Mouse (Mus musculus) bone marrow macrophage, adult 2 months (primary cell): Measurements from ENCODE around the gene Snx14. TPM values are rescaled to one million over a fixed set of nuclear protein-coding genes. Genes with fewer than 3 reads are reported as not detected.

Source experiments
- H3K27ac ChIP-seq: 2 replicates; pipeline ENCODE4 v1.5.1; 2012; ENCODE audit warnings: low read depth, low read length; ENCODE audit not compliant: insufficient read depth
- H3K4me1 ChIP-seq: 2 replicates; pipeline ENCODE4 v1.6.1; 2012; ENCODE audit warnings: low read length; ENCODE audit not compliant: control insufficient read depth, insufficient read depth
- H3K4me3 ChIP-seq: 2 replicates; pipeline ENCODE4 v1.5.1; 2012; ENCODE audit warnings: mild to moderate bottlenecking, low read length, moderate library complexity; ENCODE audit not compliant: insufficient read depth
- CTCF ChIP-seq: IDR thresholded peaks from 2 replicates; pipeline ENCODE4 v1.5.1; 2012; ENCODE audit warnings: low read depth, mild to moderate bottlenecking, low read length, moderate library complexity
- POLR2A ChIP-seq: IDR thresholded peaks from 2 replicates; pipeline ENCODE4 v1.6.1; 2012; ENCODE audit warnings: mild to moderate bottlenecking, low read depth, low read length, borderline replicate concordance
- polyA plus RNA-seq: library from polyadenylated mRNA; stranded (reverse); fragments of >200 nt; gene quantifications from 2 replicates; pipeline ENCODE4 v1.2.4, GENCODE M21; 2012; ENCODE audit not compliant: missing spikeins, insufficient read depth, insufficient read length

Gene Snx14
- polyA plus RNA-seq, 1 experiment = 40.4 TPM

GRCm38 (mm10) chr9:88367322-88367721, 71.4 kb downstream of the Snx14 start:
- TF ChIP-seq CTCF (no peak), POLR2A (no peak)
- Histone ChIP-seq H3K4me3 (no peak overlapping the region), H3K4me1 (no peaks in the 10 kb centered on the region), H3K27ac (no peak overlapping the region)

DNA sequence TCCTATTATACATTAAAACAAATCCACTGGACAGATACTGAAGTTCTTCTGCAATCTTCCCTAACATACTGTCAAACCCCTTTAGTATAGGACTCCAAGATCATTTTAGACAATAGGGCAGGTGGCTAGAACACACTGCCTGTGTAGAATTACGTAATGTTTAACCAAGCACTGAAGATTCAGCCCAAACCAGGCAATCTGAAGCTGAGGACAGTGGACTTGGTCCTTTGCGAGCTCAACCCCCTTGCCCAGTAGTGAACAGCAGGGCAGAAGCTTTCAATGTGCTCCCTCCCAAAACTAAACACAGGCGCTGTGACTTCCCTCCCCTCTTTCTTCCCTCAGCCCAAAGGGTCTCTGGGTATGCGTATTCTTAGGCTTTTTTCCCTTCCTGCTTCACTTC, 71.9 kb downstream of the Snx14 start:
- H3K27ac ChIP-seq = no peak overlapping the region
- no peak for TF ChIP-seq POLR2A
- no peak for TF ChIP-seq CTCF
- no peak overlapping the region for H3K4me3 ChIP-seq
- H3K4me1 ChIP-seq = no peaks in the 10 kb centered on the region

- H3K27ac ChIP-seq = no peak overlapping the region
- H3K4me3 ChIP-seq = no peak overlapping the region
- no peaks in the 10 kb centered on the region for H3K4me1 ChIP-seq
- TF ChIP-seq CTCF (no peak), POLR2A (no peak)
These were observed 72.5 kb downstream of the Snx14 start for GRCm38 (mm10) chr9:88366308-88366707.

- Histone ChIP-seq H3K4me3 (no peak overlapping the region), H3K27ac (no peak overlapping the region), H3K4me1 (no peaks in the 10 kb centered on the region)
- TF ChIP-seq POLR2A = no peak
- no peak for TF ChIP-seq CTCF
These were observed 75.7 kb downstream of the Snx14 start for GRCm38 (mm10) chr9:88363102-88363501.

GRCm38 (mm10) chr9:88362055-88362850, 76.5 kb downstream of the Snx14 start:
- Histone ChIP-seq H3K4me3 (no peak overlapping the region), H3K27ac (no peak overlapping the region), H3K4me1 (peaks cover 1% of the 10 kb centered on the region; the same call in 1 of the 2 replicates)
- TF ChIP-seq CTCF (no peak), POLR2A (no peak)

DNA sequence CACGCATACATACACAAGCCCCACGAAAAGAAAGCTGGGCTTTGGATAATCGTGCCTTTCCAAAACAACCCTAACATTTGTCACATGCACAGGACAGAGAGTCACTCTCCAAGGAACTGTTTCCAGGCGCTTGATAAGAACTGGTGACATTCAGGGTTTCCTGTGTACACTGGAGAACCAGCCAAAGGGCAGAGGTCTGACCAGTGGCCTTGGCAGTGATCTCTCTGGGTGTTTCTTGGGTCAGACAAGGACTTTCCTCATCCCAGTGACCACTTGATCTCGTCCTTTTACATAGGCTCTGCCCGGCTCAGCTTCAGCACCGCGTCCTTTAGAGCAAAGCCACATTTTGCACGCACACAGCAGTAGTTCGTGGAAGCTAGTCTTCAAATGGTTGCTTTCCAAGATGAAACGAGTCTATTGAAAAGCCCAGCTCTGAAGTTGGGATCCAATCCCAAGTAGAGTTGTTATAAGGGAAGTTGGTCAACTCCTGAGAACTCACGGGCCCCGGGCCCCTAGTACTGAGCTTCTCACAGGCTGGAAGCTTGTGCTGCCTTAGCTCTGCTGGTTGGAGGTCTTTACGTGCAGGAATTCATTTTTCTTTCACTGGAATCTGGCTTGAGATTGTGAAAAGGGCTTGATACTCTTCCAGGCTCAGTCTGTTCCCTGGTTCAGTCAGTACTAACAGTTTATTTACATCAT, 77.4 kb downstream of the Snx14 start:
- Histone ChIP-seq H3K4me3 (no peak overlapping the region), H3K27ac (no peak overlapping the region), H3K4me1 (peaks cover 3% of the 10 kb centered on the region; the same call in 1 of the 2 replicates)
- TF ChIP-seq POLR2A (no peak), CTCF (no peak)

DNA sequence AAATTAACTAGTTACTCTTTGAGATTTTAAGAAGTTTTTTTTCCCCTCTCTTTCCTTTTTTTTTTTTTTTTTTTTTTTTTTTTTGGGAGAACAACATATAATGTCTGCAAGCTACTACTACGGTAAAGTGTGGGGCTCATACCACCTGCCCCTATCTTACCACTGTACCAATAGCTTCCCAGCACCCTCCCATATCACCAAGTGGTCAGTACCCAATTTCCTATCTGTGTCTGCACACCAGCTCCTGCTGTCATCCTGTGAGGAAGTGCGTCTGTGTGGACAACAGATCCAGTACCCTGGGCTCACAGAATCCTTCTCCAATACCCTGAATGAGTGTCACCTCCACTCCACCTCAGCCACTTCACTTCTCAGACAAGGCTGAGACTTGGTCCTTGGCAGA, 79.6 kb downstream of the Snx14 start:
- H3K4me3 ChIP-seq = no peak overlapping the region
- H3K27ac ChIP-seq = no peak overlapping the region
- peaks cover 3% of the 10 kb centered on the region for H3K4me1 ChIP-seq
- no peak for TF ChIP-seq POLR2A
- no peak for TF ChIP-seq CTCF

- H3K4me1 ChIP-seq = peaks cover 9% of the 10 kb centered on the region
- no peak overlapping the region for H3K4me3 ChIP-seq
- TF ChIP-seq CTCF (no peak), POLR2A (no peak)
- no peak overlapping the region for H3K27ac ChIP-seq
These were observed 81.6 kb downstream of the Snx14 start for GRCm38 (mm10) chr9:88357173-88357572.

DNA sequence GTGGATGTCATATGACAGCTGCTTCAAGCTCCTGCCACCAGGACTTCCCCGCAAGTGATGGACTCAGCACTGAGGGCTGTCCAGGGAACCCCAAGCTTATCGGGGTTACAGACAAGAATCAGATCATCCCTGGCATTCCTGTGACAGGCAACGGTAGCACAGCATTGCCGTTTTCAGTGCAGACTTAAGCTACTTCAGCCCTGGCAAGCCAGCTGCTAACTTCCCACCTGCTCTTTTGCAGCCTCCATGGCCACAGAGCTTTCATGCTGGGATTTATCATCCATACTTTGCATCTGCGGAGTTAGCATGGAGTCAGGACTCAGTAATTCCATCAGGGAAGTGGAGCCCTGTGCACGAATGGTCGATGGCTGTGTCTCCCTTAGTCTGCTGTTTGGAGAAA, 85.3 kb downstream of the Snx14 start:
- TF ChIP-seq POLR2A (no peak), CTCF (no peak)
- H3K4me1 ChIP-seq = peaks cover 16% of the 10 kb centered on the region
- no peak overlapping the region for H3K4me3 ChIP-seq
- no peak overlapping the region for H3K27ac ChIP-seq

- Histone ChIP-seq H3K27ac (no peak overlapping the region), H3K4me3 (no peak overlapping the region), H3K4me1 (peaks cover 20% of the 10 kb centered on the region)
- TF ChIP-seq CTCF (no peak), POLR2A (no peak)
These were observed 86.0 kb downstream of the Snx14 start for GRCm38 (mm10) chr9:88352741-88353140.
